19 mouse cellular contexts compared by ENCODE assay signal in genomic region chr15:31369125-31369612, GRCm38 (mm10). TPM values are rescaled to one million over a fixed set of nuclear protein-coding genes. Genes with fewer than 3 reads are reported as not detected.
DNase-seq lines count a peak whose midpoint lies in the region; ATAC-seq lines count a peak whose summit lies in the region.
"Had no signal": no experiment of that assay in that cellular context is flagged by ENCODE, and none has a peak within 500 bp of the region (broad histone marks: within the 10 kb centered on the region; RNA-seq: fewer than 3 reads in every experiment).

No protein-coding gene starts in this region.

- H3K9ac ChIP-seq in heart, embryonic 15.5 days: no peak overlapping the region
- H3K9ac ChIP-seq: embryonic facial prominence, embryonic 13.5 days; forebrain, embryonic 15.5 days had no signal

- H3K36me3 ChIP-seq in heart, embryonic 10.5 days: no peaks in the 10 kb centered on the region
- no peaks in the 10 kb centered on the region for H3K36me3 ChIP-seq in heart, embryonic 15.5 days
- H3K36me3 ChIP-seq: embryonic facial prominence, embryonic 13.5 days; forebrain, embryonic 15.5 days had no signal

- H3K4me3 ChIP-seq in heart, embryonic 10.5 days: peak overlapping the region; percentile 29
- H3K4me3 ChIP-seq in heart, embryonic 15.5 days: no peak overlapping the region
- H3K4me3 ChIP-seq: embryonic facial prominence, embryonic 13.5 days; forebrain, embryonic 15.5 days had no signal

- H3K4me2 ChIP-seq in heart, embryonic 15.5 days: peak overlapping the region; percentile 33
- H3K4me2 ChIP-seq: embryonic facial prominence, embryonic 13.5 days; forebrain, embryonic 15.5 days had no signal

- WGBS in heart, embryonic 10.5 days: 5% methylated on average over 12 of the region's 12 CpGs
- 15% methylated on average over 12 of the region's 12 CpGs for WGBS in heart, embryonic 15.5 days

- peaks cover 49% of the 10 kb centered on the region for H3K27me3 ChIP-seq in heart, embryonic 10.5 days (ENCODE audit: insufficient read depth, poor library complexity, severe bottlenecking)
- peaks cover 23% of the 10 kb centered on the region for H3K27me3 ChIP-seq in heart, embryonic 15.5 days

- H3K4me1 ChIP-seq in heart, embryonic 10.5 days: peaks cover 28% of the 10 kb centered on the region
- peaks cover 34% of the 10 kb centered on the region for H3K4me1 ChIP-seq in heart, embryonic 15.5 days (replicated peaks)

- H3K27ac ChIP-seq in heart, embryonic 10.5 days: no peak overlapping the region
- no peak overlapping the region for H3K27ac ChIP-seq in heart, embryonic 15.5 days
- H3K27ac ChIP-seq: embryonic facial prominence, embryonic 13.5 days; forebrain, embryonic 15.5 days; hindbrain, postnatal 0 days; macrophage had no signal

- H3K9me3 ChIP-seq in heart, embryonic 10.5 days: no peaks in the 10 kb centered on the region
- no peaks in the 10 kb centered on the region for H3K9me3 ChIP-seq in heart, embryonic 15.5 days (replicated peaks)
- H3K9me3 ChIP-seq: embryonic facial prominence, embryonic 13.5 days; forebrain, embryonic 15.5 days had no signal

- no peak for DNase-seq in heart, embryonic 10.5 days (ENCODE audit: low spot score)
- DNase-seq in heart, postnatal 4 days: no peak
- peak; percentile 23 to 38 for DNase-seq in spleen, adult 18-20 months
- DNase-seq in spleen, postnatal 4 days (ENCODE audit: low spot score in 2 of 2): no peak
- peak; percentile 24 to 34 for DNase-seq in spleen, postnatal 36 days (ENCODE audit: low spot score in 2 of 2)
- DNase-seq in layer of hippocampus, adult 9-10 months (ENCODE audit: low spot score): no peak
- no peak for DNase-seq in adrenal gland, postnatal 36 days
- DNase-seq: adrenal gland, postnatal 25 days; cerebellum, adult 11-12 months; gastrocnemius, postnatal 10 days; kidney, postnatal 10 days; layer of hippocampus, postnatal 36 days; liver; right cerebral cortex, postnatal 14 days had no signal

- ATAC-seq in heart, embryonic 15.5 days (replicated peaks; ENCODE audit: insufficient number of reproducible peaks, insufficient read depth, low FRiP score, low read depth): no peak
- ATAC-seq: forebrain, embryonic 15.5 days; hindbrain, postnatal 0 days had no signal

RNA-seq across cellular contexts. Expression of gene Ankrd33b, which starts 1.6 kb away (rescaled TPM):
- polyA plus RNA-seq in heart, embryonic 10.5 days (2016; fragmentation: Nextera tagmentation; extraction: Ambion mirVana): 1.8 and 2.1 TPM in 2 replicates
- total RNA-seq in heart, postnatal 4 days (2021): 10 to 100 TPM; 12.8 to 13.4 TPM
- polyA plus RNA-seq in heart, embryonic 15.5 days (2015; fragmentation: Nextera tagmentation; extraction: Ambion mirVana): 3.5 and 4.3 TPM in 2 replicates
- 1 to 10 TPM; 1.2 TPM for total RNA-seq in adrenal gland, postnatal 36 days (2021)

Comparison
In these comparisons a context has a peak if more than half of its experiments do, and no peak if none do; other contexts are left out.
1. DNase-seq: peak in spleen, adult 18-20 months (2 of 2) and spleen, postnatal 36 days (2 of 2); none in heart, embryonic 10.5 days (single experiment), heart, postnatal 4 days (single experiment), spleen, postnatal 4 days (0 of 2), layer of hippocampus, adult 9-10 months (single experiment) and adrenal gland, postnatal 36 days (0 of 2).
2. RNA of gene Ankrd33b, which starts 1.6 kb away (total RNA-seq): 12.8 to 13.4 TPM in heart, postnatal 4 days; 1.2 TPM in adrenal gland, postnatal 36 days; every median in the first group is over 4 times any median in the second.